Mouse (Mus musculus): Measurements from ENCODE around the gene Cnnm2.

DNA sequence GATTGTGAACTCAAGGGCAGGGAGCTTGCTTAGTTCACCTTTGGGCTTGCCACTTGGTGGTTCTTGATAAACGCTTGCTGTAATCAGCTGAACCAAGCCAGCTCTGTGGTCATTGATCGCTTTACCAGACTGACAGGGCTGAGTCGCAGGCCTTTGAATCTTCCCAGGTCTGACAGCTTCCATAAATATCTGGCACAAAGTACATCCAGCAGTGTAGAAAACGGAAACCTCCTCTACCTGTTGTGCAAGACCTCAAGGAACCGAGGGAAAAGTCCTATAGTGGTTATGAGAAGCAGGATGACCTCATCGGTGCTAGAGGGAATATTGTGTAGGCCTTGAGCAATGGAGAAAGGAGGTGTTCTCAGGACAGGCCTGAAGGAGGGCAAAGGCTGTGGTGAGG is 23.1 kb downstream of the Cnnm2 start:
- TF ChIP-seq CTCF (IDR thresholded peaks at IDR 0.05; ENCODE audit: insufficient read depth, low read length) = no peak
- no peak for TF ChIP-seq POLR2A (IDR thresholded peaks at IDR 0.05; ENCODE audit: borderline replicate concordance, extremely low read depth, low read depth, low read length)
